Mouse (Mus musculus): ENCODE measurements around the gene Hoxa5. TPM values are rescaled to one million over a fixed set of nuclear protein-coding genes. Genes with fewer than 3 reads are reported as not detected.

Gene Hoxa5
- polyA plus RNA-seq, 1 experiment from 2014 or later, result not detected

DNA sequence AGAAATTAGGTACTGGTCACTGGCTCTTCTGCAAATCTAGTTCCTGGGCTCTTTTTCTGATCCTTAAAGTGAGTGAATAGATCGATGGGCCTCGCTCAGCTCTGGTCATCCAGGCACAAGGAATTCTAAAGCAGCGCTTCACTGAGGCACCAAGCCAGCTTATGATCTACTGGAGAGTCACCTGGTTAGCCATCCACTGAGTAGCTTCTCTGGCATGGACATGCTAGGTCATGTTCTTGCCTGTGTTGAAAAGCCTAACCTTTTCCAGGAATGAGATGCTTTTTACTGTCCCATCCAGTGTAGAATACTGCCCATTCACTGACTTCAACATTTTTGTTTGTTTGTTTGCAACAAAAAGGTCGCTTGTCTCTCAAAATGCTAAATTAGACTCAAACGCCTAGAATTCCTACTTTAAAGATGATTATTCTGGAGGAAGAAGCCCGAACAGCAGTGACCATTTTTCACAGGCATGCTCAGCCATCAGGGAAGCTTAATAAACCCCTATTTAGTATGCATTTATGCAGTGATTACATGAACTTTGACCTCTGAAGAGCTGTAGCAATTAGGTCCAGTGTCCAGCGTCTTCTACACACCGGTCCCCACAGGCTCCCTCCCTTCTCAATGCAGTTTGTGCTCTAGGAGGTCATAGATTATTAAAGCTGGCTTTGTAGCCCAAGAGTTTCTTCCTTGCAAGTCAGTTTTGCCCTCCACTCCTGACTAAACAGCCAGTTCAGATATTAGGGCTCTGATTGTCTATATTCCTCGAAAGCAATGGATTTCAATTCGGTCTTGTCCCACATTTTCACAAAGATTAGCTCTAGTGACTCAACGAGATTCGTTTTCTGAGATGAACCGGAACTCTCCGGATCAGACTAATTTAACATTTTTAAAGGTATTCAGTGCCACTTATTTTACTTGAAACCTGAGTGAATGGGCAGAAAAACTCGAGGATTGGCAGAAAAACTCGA is 51.9 kb downstream of the Hoxa5 start:
- WGBS, result 4% methylated on average over 16 of the region's 16 CpGs
- H3K9me3 ChIP-seq (replicated peaks), result peaks cover 6% of the 10 kb centered on the region; the same call in 1 of the 2 replicates
- peaks cover 8% of the 10 kb centered on the region; the same call in 1 of the 2 replicates for H3K4me1 ChIP-seq
- peaks cover 100% of the 10 kb centered on the region for H3K27me3 ChIP-seq (ENCODE audit: low read depth, poor library complexity, severe bottlenecking)
- no peak for DNase-seq (ENCODE audit: low spot score)
- no peak overlapping the region for H3K27ac ChIP-seq (replicated peaks)
- H3K36me3 ChIP-seq, result no peaks in the 10 kb centered on the region
- no peak overlapping the region for H3K4me3 ChIP-seq

MicroRNAs encoded within 50 kb of the gene (microRNA counts, 519-probe panel; counts per million panel counts)
- not detected for microRNA mmu-miR-196b

Small RNA genes lying within 50 kb of the gene (microRNA-seq; reads per million reads assigned to microRNA genes)
- gene Mir196b, result 77.8 reads per million, percentile 47 among the genes with 10 or more reads in this experiment

Other genes starting within 250 kb of the Hoxa5 start
- 8.6 and 10.2 TPM in 2 replicates for gene Skap2, start 192.0 kb downstream of the Hoxa5 start, polyA plus RNA-seq (2016; fragmentation: Nextera tagmentation; extraction: Ambion mirVana)
- 0.32 and 0.47 TPM in 2 replicates for gene Hoxa1, start 46.3 kb downstream of the Hoxa5 start, polyA plus RNA-seq (2016; fragmentation: Nextera tagmentation; extraction: Ambion mirVana)
- gene Hoxa2, start 39.8 kb downstream of the Hoxa5 start, polyA plus RNA-seq (2016; fragmentation: Nextera tagmentation; extraction: Ambion mirVana), result 0.26 and 1.9 TPM in 2 replicates
- gene 5730596B20Rik, start 27.1 kb downstream of the Hoxa5 start, polyA plus RNA-seq (2016; fragmentation: Nextera tagmentation; extraction: Ambion mirVana), result not detected in 2 replicates
- gene Hoxa4, start 12.8 kb downstream of the Hoxa5 start, polyA plus RNA-seq (2016; fragmentation: Nextera tagmentation; extraction: Ambion mirVana), result not detected in 2 replicates
- gene Hoxa6, start 4.1 kb upstream of the Hoxa5 start, polyA plus RNA-seq (2016; fragmentation: Nextera tagmentation; extraction: Ambion mirVana), result not detected in 2 replicates
- gene Hoxa3, start 8.7 kb upstream of the Hoxa5 start, polyA plus RNA-seq (2016; fragmentation: Nextera tagmentation; extraction: Ambion mirVana), result not detected in 2 replicates
- not detected in 2 replicates for gene Gm28308, start 8.8 kb upstream of the Hoxa5 start, polyA plus RNA-seq (2016; fragmentation: Nextera tagmentation; extraction: Ambion mirVana)
- gene Hoxa7, start 17.3 kb upstream of the Hoxa5 start, polyA plus RNA-seq (2016; fragmentation: Nextera tagmentation; extraction: Ambion mirVana), result not detected in 2 replicates
- not detected in 2 replicates for gene Hoxa9, start 26.5 kb upstream of the Hoxa5 start, polyA plus RNA-seq (2016; fragmentation: Nextera tagmentation; extraction: Ambion mirVana)
- gene Hoxa10, start 36.3 kb upstream of the Hoxa5 start, polyA plus RNA-seq (2016; fragmentation: Nextera tagmentation; extraction: Ambion mirVana), result 0.06 TPM in 1 of 2 replicates, not detected in the other
- not detected in 2 replicates for gene Hoxa11, start 41.2 kb upstream of the Hoxa5 start, polyA plus RNA-seq (2016; fragmentation: Nextera tagmentation; extraction: Ambion mirVana)
- not detected in 2 replicates for gene Hoxa13, start 56.3 kb upstream of the Hoxa5 start, polyA plus RNA-seq (2016; fragmentation: Nextera tagmentation; extraction: Ambion mirVana)
- gene Evx1, start 108.9 kb upstream of the Hoxa5 start, polyA plus RNA-seq (2016; fragmentation: Nextera tagmentation; extraction: Ambion mirVana), result 0.15 and 0.29 TPM in 2 replicates